Mouse (Mus musculus) cerebellum, adult 11-12 months (tissue): ENCODE measurements around the gene Il1rapl1.

Experiments
- DNase-seq: peaks from one replicate; pipeline ENCODE4 v3.0.0; 2022

Il1rapl1 gene

GRCm38 (mm10) chrX:88115609-88116073 is at the start of gene Il1rapl1:
Gene Il1rapl1, minus strand, starts transcription at chrX:88115645.
- DNase-seq, result peak; percentile 42

- DNase-seq, result no peak
These were observed 42.6 kb upstream of the Il1rapl1 start for GRCm38 (mm10) chrX:88158037-88158436.

DNA sequence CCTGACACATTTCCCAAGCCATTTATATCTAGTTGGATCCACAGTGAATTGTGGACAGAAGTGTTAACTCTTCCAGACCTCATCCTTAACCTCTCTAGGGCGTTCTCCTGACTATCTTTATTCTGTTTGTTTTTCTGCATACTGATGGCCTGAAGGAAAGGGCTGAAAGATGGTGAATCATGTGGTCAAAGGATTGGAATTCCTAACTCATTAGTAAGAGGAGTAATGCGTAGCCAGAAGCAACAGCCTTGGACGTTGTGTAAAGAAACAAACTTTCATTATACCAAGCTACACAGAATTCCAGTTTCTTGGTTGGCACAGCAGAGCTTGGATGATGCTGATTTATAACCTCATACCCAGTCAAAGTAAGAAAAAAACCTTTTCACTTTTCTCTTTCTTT is 10.2 kb upstream of the Il1rapl1 start:
- DNase-seq, result no peak

GRCm38 (mm10) chrX:88120070-88120469 is 4.6 kb upstream of the Il1rapl1 start:
- no peak for DNase-seq

DNA sequence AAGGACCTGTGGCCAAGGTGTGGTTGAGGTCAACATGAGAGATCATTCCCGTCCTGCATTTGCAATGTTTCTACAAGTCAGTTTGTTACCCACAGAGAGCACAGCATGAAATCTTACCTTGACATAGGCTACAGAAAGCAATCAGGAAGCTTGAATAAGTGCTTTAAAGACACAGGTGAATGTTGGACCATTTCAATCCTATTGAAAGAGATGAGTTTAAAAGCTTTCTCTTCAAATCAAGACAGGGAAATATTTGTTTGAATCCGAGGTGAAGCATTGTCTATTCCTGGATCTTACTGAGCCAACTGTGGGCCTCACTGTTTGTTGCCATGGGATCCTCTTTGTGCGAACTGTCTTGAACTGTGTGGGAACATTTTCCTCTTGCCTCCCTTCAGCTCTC is 2.4 kb upstream of the Il1rapl1 start:
- DNase-seq, result no peak

DNA sequence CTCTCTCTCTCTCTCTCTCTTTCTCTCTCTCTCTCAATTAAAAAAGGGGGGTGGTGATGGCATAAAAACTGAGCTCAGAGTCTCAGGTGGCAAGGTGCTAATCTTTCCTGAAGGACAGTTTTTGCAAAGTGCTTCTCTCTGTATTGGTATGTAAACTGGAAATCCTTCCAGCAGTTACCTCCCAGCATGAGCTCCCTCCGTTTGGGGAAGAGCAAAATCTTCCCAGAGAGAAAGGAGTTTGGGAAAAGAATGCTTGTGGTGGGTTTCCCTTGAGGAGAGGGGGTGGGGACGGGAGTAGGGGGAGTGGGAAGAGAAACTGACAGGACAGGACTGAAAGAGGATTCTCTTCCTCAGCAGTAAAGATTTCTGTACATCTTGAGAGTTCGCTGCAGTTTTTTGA is 881 bp upstream of the Il1rapl1 start:
- DNase-seq, result no peak

DNA sequence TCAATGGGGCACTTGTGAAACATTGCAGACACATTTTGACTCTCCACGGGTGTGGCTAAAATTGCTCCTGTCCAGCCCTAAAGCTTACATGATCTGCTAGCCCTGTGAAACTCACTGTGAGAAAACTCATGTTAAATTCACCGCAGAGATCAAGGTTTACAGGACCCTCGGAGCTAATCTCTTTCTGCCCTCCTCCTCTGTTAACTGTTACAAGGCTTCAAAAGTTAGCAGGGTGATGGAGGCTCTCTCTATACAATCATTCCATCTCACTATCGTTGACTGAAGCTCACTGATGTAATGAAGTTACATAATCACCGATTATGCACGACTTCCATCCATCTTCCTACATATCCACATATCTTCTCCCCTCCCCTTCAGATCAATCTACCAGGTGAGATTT is 1.9 kb downstream of the Il1rapl1 start:
- peak; percentile 25 for DNase-seq

DNA sequence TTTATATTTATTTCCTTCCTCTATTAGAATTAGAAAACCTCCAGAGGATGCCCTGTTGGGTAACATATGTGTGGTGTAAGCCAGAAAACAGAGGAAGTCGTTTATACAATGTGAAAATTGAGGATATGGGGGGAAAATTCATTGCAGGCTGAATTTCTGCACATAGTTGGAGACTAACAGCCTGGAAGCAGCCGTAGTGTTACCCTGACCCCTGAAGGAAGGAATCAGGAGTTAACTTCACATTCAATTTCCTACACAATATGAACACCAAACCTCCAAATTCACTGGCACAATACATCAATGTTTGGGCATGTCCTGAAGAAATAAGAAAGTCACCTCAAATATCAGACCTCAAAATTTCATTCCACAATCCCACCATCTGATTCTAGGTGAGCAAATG is 3.2 kb downstream of the Il1rapl1 start:
- DNase-seq, result no peak

- peak; percentile 56 for DNase-seq
These were observed 5.7 kb downstream of the Il1rapl1 start for GRCm38 (mm10) chrX:88109733-88110132.

- DNase-seq, result peak; percentile 68
These were observed 21.4 kb downstream of the Il1rapl1 start for GRCm38 (mm10) chrX:88093936-88094569.

DNA sequence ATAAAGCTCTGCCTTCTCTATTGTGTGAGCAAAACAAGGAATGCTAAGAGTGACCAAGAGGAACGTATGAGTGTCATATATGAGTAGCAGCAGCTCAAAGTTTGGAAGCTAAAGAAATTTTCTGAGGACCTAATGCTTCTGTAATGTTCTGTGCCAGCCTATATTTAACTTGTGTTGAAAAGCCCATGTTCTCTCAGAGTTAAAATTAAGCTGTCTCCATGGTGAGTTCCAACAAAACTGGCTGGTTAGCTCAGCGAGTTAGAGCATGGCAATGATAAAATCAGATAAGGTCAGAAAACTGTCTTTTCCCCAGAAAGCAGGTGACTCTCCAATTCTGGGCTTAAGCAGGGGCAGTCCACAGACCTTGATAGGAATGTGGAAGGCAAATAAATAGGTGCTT is 25.6 kb downstream of the Il1rapl1 start:
- DNase-seq, result no peak

GRCm38 (mm10) chrX:88072741-88073419 is 42.6 kb downstream of the Il1rapl1 start:
- peak; percentile 50 for DNase-seq

GRCm38 (mm10) chrX:88070368-88070767 is 45.1 kb downstream of the Il1rapl1 start:
- DNase-seq, result peak; percentile 47

- no peak for DNase-seq
These were observed 71.9 kb downstream of the Il1rapl1 start for GRCm38 (mm10) chrX:88043556-88043955.

DNA sequence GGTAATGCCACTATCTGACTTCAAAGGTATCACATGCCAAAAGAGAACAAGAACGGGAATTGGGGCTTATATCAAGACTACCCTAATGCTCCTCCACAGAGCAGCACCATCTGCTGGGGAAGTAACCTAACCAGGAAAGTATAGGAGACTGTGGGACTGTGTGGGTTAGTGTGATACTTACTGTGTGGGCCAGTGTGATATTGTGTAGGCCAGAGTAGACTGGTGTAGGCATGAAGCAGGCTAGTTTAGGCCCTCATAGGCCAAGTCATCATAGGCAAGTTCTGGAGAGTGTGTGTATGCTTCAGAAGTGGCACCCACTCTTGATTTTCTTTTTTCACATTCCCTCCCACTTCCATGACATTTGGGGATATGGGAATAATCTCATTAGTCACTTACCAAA is 76.5 kb downstream of the Il1rapl1 start:
- no peak for DNase-seq

DNA sequence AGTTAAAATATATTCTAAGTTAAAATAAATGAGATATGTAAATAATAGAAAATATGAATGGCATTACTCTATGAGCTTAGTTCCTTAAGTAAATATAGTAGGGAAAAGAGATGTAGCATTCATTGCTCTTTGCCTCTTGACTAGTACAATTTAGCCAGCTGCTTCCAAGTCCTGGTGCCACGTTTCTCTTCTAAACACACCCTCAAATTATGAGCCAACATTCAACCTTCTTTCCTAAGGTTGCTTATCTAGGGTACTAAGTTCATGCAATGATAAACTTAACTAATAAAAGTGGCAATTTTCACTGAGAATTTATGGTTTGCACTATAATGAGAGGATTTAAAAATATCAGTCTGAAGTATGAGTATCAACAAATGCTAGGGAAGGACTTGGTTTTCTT is 218.3 kb downstream of the Il1rapl1 start:
- no peak for DNase-seq

DNA sequence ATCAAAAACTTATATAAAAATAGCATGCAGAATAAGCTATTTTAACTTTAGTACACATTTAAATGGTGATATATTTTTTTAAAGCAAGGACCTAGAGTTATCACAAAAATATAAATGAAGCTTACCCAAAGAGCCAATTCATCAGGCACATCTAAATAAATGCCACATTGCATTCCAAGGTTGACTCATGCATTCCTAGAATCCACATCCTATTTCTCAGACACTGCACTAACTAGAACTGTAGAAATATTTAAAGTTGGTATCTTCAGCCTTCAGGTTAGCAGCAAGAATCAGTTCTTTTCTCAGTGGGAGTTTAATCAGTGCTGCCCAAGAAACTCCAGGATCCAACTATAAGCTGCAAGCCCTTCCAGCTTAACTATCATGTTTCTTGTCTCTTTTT is 223.5 kb downstream of the Il1rapl1 start:
- DNase-seq, result no peak

DNA sequence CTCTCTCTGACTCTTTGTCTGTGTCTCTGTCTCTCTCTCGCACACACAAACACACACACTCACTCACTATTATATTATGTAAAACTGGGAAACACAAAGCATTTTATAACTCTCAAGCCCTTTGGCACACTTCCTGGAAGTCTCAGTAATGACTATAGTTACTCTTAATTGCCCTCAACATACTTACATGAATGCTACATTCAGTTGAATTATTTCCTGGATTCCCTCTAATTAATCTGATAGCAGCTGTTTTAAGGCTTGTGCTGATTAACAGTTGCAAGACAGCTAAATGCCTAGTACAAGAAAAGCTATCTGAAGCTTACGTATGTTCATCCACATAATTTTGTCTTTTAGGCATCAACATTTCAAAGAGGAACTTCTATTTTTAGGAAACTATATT is 261.3 kb downstream of the Il1rapl1 start:
- DNase-seq, result no peak

- no peak for DNase-seq
These were observed 301.6 kb downstream of the Il1rapl1 start for GRCm38 (mm10) chrX:87813884-87814283.

- peak; percentile 26 for DNase-seq
These were observed 307.7 kb downstream of the Il1rapl1 start for GRCm38 (mm10) chrX:87807717-87808116.

DNA sequence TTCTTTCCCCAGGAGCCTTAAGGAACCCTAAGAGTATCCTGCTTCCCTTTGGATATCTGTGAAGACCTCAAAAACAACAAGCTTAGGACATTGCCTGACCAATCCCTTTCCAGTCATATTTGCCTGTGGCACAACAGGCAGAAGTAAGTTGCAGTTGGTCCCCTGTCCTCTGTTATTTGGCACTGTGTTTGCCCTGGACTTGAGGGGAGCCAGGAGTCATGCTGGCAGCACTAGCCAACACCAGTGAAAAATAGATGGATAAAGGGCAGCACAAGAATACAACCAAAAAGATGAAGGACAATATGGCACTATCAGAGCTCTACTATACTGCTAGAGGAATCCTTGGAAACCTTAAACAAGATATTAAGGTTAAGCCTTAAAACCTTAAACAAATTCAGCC is 322.4 kb downstream of the Il1rapl1 start:
- DNase-seq, result peak; percentile 42

GRCm38 (mm10) chrX:87710589-87710988 is 404.9 kb downstream of the Il1rapl1 start:
- peak; percentile 71 for DNase-seq

DNA sequence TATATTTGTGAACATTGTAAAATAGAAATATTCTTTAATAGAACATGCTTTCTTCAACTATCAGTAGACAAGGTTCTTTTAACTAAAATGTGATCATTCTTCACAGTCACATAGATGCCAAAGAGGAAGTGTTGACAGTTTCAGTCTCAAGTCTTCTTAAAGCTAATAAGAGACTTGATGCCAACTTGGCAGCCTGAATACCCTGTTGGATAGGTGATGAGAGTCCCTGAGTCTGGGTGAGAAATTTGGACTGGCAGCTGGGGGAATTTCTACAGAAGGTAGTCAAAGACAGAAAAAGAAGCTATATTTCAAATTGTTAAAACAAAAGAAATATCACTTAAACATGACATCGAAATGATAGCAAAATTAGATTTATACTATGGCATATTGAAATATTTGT is 451.6 kb downstream of the Il1rapl1 start:
- no peak for DNase-seq

DNA sequence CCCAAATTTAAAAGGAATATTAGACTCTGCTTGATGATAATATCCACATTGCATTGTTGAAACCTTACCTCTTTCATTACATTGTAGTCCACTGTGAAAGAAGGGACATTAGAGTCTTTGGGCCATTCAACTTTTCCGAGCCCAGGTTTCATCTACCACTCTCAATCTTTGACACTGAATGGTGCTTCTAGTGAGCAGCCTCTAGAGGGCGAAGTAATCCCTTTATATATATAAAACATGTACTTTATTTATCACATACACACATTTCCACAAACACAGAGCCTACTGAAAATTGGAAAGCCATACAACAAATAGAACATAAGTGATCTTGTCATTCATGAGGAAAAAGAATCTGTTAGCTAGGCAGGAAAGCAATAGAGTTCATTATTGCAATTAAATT is 459.8 kb downstream of the Il1rapl1 start:
- no peak for DNase-seq

DNA sequence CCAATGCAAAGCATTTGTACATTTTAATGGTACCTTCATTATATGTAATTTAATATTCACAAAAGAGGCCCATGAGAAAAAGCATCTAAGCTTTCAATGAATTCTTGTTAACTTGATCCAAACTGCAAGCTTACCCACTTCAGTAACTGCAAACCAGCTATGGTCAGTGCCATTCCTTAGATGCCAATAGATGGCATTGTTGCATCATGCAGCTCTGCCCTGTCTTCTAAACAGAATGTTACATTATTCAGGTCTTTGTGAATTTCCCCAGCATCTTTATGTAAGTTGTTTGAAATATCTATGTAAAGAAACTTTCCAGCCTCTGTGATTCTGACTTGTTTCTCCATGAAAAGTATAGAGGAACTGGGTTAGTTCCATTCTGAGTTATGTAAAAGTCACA is 514.5 kb downstream of the Il1rapl1 start:
- no peak for DNase-seq
